Mouse (Mus musculus): ENCODE measurements at regions not wholly inside any gene's neighbourhood (a gene's known extent, or its start where the extent isn't known, plus 50 kb on each side); places are given as distances from the start of the nearest gene placed in this dataset.

DNA sequence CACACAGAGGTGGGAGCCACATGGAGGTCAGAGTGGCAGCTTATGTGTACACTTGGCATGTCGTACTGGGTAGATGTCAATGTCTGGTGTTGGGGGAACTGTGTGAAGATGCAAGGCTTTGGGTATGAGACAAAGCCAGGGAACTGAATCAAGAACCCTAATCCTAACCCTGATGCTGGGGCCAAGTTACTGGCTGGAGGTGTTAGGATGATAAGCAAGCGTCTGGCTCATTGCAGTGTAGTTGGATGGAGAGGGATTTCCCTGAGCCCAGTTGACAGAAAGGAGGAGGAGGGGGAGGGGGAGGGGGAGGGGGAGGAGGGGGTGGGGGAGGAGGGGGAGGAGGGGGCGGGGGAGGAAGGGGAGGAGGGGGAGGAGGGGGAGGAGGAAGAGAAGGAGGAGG, 426.3 kb downstream of the Lrig3 start:
- Histone ChIP-seq H3K27ac (ENCODE audit: control insufficient read depth, low read depth, low read length) (no peak overlapping the region), H3K4me1 (ENCODE audit: control insufficient read depth in 1 of 2, insufficient read depth in 2 of 2, low read length in 2 of 2) (no peaks in the 10 kb centered on the region), H3K9me3 (replicated peaks; ENCODE audit: insufficient read depth, low read length) (no peaks in the 10 kb centered on the region), H3K36me3 (ENCODE audit: control insufficient read depth in 1 of 2, insufficient read depth in 2 of 2, low read length in 2 of 2) (no peaks in the 10 kb centered on the region), H3K9ac (ENCODE audit: control insufficient read depth, low read depth, low read length, poor library complexity, severe bottlenecking) (no peak overlapping the region), H3K4me3 (ENCODE audit: control insufficient read depth in 1 of 2, insufficient read depth in 1 of 2, low read depth in 2 of 2, low read length in 2 of 2) (no peak overlapping the region), H3K79me2 (ENCODE audit: control insufficient read depth, insufficient read depth, low read length, poor library complexity) (no peaks in the 10 kb centered on the region), H3K27me3 (ENCODE audit: control insufficient read depth in 1 of 2, insufficient read depth in 2 of 2, low read length in 2 of 2) (no peaks in the 10 kb centered on the region)
- TF ChIP-seq CHD1 (IDR thresholded peaks at IDR 0.05; ENCODE audit: low read depth, low read length) (no peak), MYC (IDR thresholded peaks at IDR 0.05; ENCODE audit: low read depth, low read length) (no peak), RCOR1 (IDR thresholded peaks at IDR 0.05; ENCODE audit: low read depth, low read length) (no peak)
- DNase-seq (ENCODE audit: low read depth, low spot score) = no peak

DNA sequence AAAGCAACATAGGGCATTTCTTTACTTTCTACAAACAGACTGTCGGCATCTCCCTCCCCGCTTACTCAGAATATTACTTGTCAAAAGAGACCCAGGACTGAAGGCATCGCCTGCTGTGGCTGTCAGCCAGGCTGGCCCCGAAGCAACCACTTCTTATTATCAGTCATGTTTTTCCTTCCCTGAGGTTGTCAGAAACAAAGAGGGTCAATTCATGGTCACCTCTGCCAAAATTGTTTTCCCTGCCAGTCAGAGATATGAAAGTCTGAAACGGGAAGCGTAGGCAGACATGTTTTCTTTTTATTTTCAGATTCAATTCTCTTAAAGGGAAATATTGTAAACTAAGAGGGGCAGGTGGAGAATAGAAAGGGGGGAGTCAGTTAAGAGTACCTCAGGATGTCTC, 425.8 kb downstream of the Lrig3 start:
- no peaks in the 10 kb centered on the region for H3K4me1 ChIP-seq (ENCODE audit: control insufficient read depth in 1 of 2, insufficient read depth in 2 of 2, low read length in 2 of 2)
- no peak overlapping the region for H3K9ac ChIP-seq (ENCODE audit: control insufficient read depth, low read depth, low read length, poor library complexity, severe bottlenecking)
- TF ChIP-seq ZNF384 (IDR thresholded peaks at IDR 0.05; ENCODE audit: low read depth, low read length) (no peak), TBP (IDR thresholded peaks at IDR 0.05; ENCODE audit: low read depth, low read length) (no peak), POLR2AphosphoS2 (IDR thresholded peaks at IDR 0.05; ENCODE audit: low read length) (no peak), USF2 (IDR thresholded peaks at IDR 0.05; ENCODE audit: borderline replicate concordance in 1 of 2, insufficient read depth in 1 of 2, low read depth in 1 of 2, low read length in 2 of 2) (no peak), RCOR1 (IDR thresholded peaks at IDR 0.05; ENCODE audit: low read depth, low read length) (no peak), NRF1 (IDR thresholded peaks at IDR 0.05; ENCODE audit: insufficient read depth, low read depth, low read length, poor library complexity, severe bottlenecking) (no peak), MAZ (IDR thresholded peaks at IDR 0.05; ENCODE audit: low read depth, low read length) (no peak), KAT2A (conservative IDR thresholded peaks at IDR 0.05; ENCODE audit: low read depth, low read length) (no peak), TAL1 (IDR thresholded peaks at IDR 0.05; ENCODE audit: low read length) (no peak), CHD2 (IDR thresholded peaks at IDR 0.05; ENCODE audit: low read length) (no peak), MYC (IDR thresholded peaks at IDR 0.05; ENCODE audit: low read depth, low read length) (no peak), UBTF (IDR thresholded peaks at IDR 0.05; ENCODE audit: borderline replicate concordance, insufficient read depth, low read depth, low read length) (no peak), ZKSCAN1 (IDR thresholded peaks at IDR 0.05; ENCODE audit: low read depth, low read length) (no peak), MXI1 (IDR thresholded peaks at IDR 0.05; ENCODE audit: low read depth, low read length) (no peak), GATA1 (IDR thresholded peaks at IDR 0.05; ENCODE audit: low read depth, low read length) (no peak)
- H3K79me2 ChIP-seq (ENCODE audit: control insufficient read depth, insufficient read depth, low read length, poor library complexity) = no peaks in the 10 kb centered on the region
- no peak for DNase-seq (ENCODE audit: low read depth, low spot score)
- no peak overlapping the region for H3K27ac ChIP-seq (ENCODE audit: control insufficient read depth, low read depth, low read length)
- H3K9me3 ChIP-seq (replicated peaks; ENCODE audit: insufficient read depth, low read length) = no peaks in the 10 kb centered on the region
- no peaks in the 10 kb centered on the region for H3K27me3 ChIP-seq (ENCODE audit: control insufficient read depth in 1 of 2, insufficient read depth in 2 of 2, low read length in 2 of 2)
- no peak overlapping the region for H3K4me3 ChIP-seq (ENCODE audit: control insufficient read depth in 1 of 2, insufficient read depth in 1 of 2, low read depth in 2 of 2, low read length in 2 of 2)
- H3K36me3 ChIP-seq (ENCODE audit: control insufficient read depth in 1 of 2, insufficient read depth in 2 of 2, low read length in 2 of 2) = no peaks in the 10 kb centered on the region

All from MEL (cell line).